Mouse (Mus musculus) lung, postnatal 0 days (tissue): ENCODE data around the gene Arhgap10. TPM values are rescaled to one million over a fixed set of nuclear protein-coding genes. Genes with fewer than 3 reads are reported as not detected.
A peak's percentile ranks its signal among the peaks of the same experiment; 100 is the strongest.

Source experiments
- ATAC-seq: fragments of 200-750 bp; cut with Nextera tagmentation; 2 replicates; pipeline ENCODE4 v1.8.0; 2017; ENCODE audit warnings: moderate library complexity
- DNase-seq: peaks from one replicate; pipeline ENCODE4 v3.0.0-alpha.2; 2016; ENCODE audit warnings: low spot score
- H3K27ac ChIP-seq: fragments of 300-500 bp; sonication (generic); 2 replicates; pipeline ENCODE4 v1.5.1; 2014; ENCODE audit warnings: antibody characterized with exemption, mild to moderate bottlenecking, low read length, mixed read lengths
- H3K27me3 ChIP-seq: fragments of 300-500 bp; sonication (generic); replicated peaks from 2 replicates; pipeline ENCODE4 v1.6.1; 2014; ENCODE audit warnings: low read length, mixed read lengths; ENCODE audit not compliant: insufficient read depth
- H3K36me3 ChIP-seq: fragments of 300-500 bp; sonication (generic); 2 replicates; pipeline ENCODE4 v1.6.1; 2014; ENCODE audit warnings: low read length, mixed read lengths; ENCODE audit not compliant: insufficient read depth
- H3K4me1 ChIP-seq: fragments of 300-500 bp; sonication (generic); 2 replicates; pipeline ENCODE4 v1.6.1; 2014; ENCODE audit warnings: antibody characterized with exemption, low read depth, low read length, mixed read lengths; ENCODE audit not compliant: insufficient read depth
- H3K4me2 ChIP-seq: fragments of 300-500 bp; sonication (generic); replicated peaks from 2 replicates; pipeline ENCODE4 v1.6.1; 2014; ENCODE audit warnings: low read depth, mild to moderate bottlenecking, low read length, moderate library complexity, mixed read lengths
- H3K4me3 ChIP-seq: fragments of 300-500 bp; sonication (generic); 2 replicates; pipeline ENCODE4 v1.5.1; 2014; ENCODE audit warnings: low read depth, low read length
- H3K9ac ChIP-seq: fragments of 300-500 bp; sonication (generic); replicated peaks from 2 replicates; pipeline ENCODE4 v1.6.1; 2014; ENCODE audit warnings: low read depth, mild to moderate bottlenecking
- H3K9me3 ChIP-seq: fragments of 300-500 bp; sonication (generic); 2 replicates; pipeline ENCODE4 v1.6.1; 2016; ENCODE audit warnings: low read length, mixed read lengths
- CTCF ChIP-seq: IDR thresholded peaks from 2 replicates; pipeline ENCODE4 v1.5.1; 2016; ENCODE audit warnings: antibody characterized with exemption, mild to moderate bottlenecking
- EP300 ChIP-seq: IDR thresholded peaks from 2 replicates; pipeline ENCODE4 v1.6.1; 2016; ENCODE audit warnings: antibody characterized with exemption, mild to moderate bottlenecking, control low read depth
- WGBS: fragments of 180-500 bp; shearing (Covaris S2); extraction: QIAGEN DNeasy Blood & Tissue Kit; methylation state at CpG from one replicate; pipeline ENCODE4 v1.1.7; 2014; 5-methylcytosine and 5-hydroxymethylcytosine counted together
- polyA plus RNA-seq: library from polyadenylated mRNA; unstranded; fragments of >200 nt; fragmentation: Nextera tagmentation; extraction: Ambion mirVana; gene quantifications from 2 replicates; pipeline ENCODE4 v1.2.1, GENCODE M21; 2015

Arhgap10 gene
- polyA plus RNA-seq, 1 experiment from 2014 or later: 15.9 TPM

DNA sequence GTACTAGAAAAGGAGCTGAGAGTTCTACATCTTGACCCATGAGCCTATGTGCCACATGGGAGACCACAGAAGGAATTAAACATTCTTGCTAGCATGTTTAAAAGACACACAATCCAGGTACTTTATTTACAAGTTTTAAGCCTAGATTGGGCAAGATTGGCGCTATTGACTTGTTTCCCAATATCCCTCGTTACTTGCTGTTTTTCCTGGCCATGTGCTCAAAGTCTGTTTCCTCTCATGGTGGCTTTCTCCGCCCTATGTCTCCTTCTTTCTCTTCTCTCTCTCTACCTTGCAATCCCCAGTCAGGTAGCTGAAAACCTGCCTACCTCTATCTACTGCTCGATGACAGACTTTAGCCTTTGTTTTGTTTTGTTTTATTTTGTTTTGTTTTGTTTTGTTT is 27.9 kb upstream of the Arhgap10 start:
- DNase-seq (no peak), ATAC-seq (no peak)
- H3K27ac ChIP-seq: no peak overlapping the region
- H3K4me3 ChIP-seq: no peak overlapping the region
- H3K27me3 ChIP-seq: no peaks in the 10 kb centered on the region
- TF ChIP-seq CTCF: no peak
- TF ChIP-seq EP300: no peak
- 74% methylated on average over 4 of the region's 4 CpGs for WGBS
- no peak overlapping the region for H3K9ac ChIP-seq
- no peaks in the 10 kb centered on the region for H3K9me3 ChIP-seq
- no peaks in the 10 kb centered on the region for H3K36me3 ChIP-seq
- no peak overlapping the region for H3K4me2 ChIP-seq
- no peaks in the 10 kb centered on the region for H3K4me1 ChIP-seq

DNA sequence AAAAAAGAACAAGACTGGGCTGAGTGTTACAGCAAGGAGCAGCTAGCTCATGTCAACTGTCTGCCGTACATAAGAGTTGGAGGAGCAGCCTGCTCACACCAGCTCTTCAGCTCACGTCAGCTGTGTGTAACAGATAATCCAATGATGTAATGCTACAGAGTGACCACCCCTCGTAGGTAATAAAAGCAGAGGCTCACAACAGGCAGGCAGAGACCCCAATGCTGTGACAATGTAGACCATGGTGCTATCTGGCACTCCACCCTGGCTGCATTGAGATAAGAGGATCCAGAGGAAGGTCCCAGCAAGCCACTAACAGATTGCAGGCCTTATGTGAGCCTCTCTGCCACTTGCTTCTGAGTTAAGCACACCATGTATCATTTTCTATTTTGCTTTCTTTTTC is 26.7 kb upstream of the Arhgap10 start:
- no peak overlapping the region for H3K4me3 ChIP-seq
- no peaks in the 10 kb centered on the region for H3K4me1 ChIP-seq
- no peak overlapping the region for H3K27ac ChIP-seq
- WGBS: 46% methylated on average over 3 of the region's 3 CpGs
- H3K36me3 ChIP-seq: no peaks in the 10 kb centered on the region
- DNase-seq (no peak), ATAC-seq (no peak)
- no peaks in the 10 kb centered on the region for H3K9me3 ChIP-seq
- H3K4me2 ChIP-seq: no peak overlapping the region
- H3K27me3 ChIP-seq: no peaks in the 10 kb centered on the region
- TF ChIP-seq CTCF (no peak), EP300 (no peak)
- H3K9ac ChIP-seq: no peak overlapping the region

DNA sequence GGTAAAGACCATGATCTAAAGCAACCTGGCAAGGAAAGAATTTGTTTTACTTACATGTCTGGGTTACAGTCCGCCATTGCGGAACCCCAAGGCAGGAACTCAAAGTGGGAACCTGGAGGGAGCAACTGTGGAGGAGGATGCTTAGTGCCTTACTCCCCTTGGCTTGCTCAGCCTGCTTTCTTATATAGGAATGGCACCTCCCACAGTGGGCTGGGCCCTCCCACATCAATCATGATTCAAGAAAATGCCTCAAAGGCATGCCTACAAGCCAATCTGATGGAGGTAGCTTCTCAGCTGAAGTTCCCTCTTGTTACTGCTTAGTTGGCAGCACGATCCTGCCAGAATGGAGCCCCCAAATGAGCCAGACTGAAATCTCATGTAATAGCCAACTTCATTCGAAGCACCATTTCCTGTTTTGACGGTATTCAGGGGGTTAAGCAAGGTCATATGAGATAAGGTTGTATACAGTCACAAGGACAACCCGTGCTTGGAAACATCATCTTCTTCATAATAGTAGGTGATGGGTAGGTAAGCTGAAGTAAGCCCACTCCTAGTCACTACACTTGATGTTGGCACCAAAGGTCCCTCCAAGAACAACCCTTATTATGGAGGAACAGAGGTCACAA is 25.5 kb upstream of the Arhgap10 start:
- DNase-seq (no peak), ATAC-seq (no peak)
- Histone ChIP-seq H3K4me1 (no peaks in the 10 kb centered on the region), H3K9me3 (no peaks in the 10 kb centered on the region), H3K4me3 (no peak overlapping the region), H3K27me3 (no peaks in the 10 kb centered on the region), H3K9ac (no peak overlapping the region), H3K36me3 (no peaks in the 10 kb centered on the region), H3K4me2 (no peak overlapping the region), H3K27ac (no peak overlapping the region)
- TF ChIP-seq CTCF: no peak
- TF ChIP-seq EP300: no peak
- WGBS: 69% methylated on average over 6 of the region's 6 CpGs

DNA sequence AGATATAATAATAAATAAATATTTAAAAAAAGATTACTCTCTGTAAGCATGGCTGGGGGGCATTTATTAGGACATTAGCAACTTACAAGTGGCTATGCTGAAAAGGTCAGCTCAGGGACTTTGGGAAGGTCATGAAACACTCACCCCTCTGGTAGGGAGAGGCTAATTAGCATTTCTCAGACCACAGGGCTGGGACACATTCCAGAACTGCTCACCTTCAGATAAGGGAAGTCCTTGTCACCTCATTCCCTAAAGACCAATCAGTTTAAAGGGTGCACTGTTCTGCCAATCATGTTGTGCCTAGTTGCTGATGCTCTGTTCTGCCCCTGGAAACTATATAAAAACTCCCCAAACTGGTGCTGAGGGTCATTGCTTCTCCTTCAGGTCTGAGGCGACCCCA is 20.5 kb upstream of the Arhgap10 start:
- WGBS: 87% methylated on average over 1 of the region's 1 CpGs
- DNase-seq (no peak), ATAC-seq (no peak)
- H3K4me3 ChIP-seq: no peak overlapping the region
- no peaks in the 10 kb centered on the region for H3K4me1 ChIP-seq
- no peak overlapping the region for H3K9ac ChIP-seq
- H3K4me2 ChIP-seq: no peak overlapping the region
- no peaks in the 10 kb centered on the region for H3K27me3 ChIP-seq
- H3K9me3 ChIP-seq: no peaks in the 10 kb centered on the region
- H3K36me3 ChIP-seq: no peaks in the 10 kb centered on the region
- TF ChIP-seq EP300 (no peak), CTCF (no peak)
- no peak overlapping the region for H3K27ac ChIP-seq

DNA sequence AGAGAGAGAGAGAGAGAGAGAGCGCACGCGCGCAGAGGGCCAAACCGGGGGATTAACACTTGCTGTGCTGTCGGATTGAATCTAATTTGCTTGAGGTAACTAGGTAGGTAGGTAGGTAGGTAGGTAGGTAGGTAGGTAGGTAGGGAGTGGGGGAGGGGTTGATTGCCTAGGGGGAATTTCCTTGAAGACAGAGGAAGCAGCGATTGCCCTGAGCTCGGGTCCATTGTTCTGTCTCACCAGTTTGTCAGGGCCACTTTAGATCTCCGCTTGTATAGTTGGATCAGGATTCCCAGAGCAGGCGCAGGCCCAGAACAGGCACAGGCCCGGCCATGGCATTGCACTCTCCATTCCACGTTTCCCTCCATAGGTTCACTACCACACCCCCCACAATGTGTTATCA is 19.1 kb upstream of the Arhgap10 start:
- DNase-seq (no peak), ATAC-seq (no peak)
- WGBS: 84% methylated on average over 12 of the region's 12 CpGs
- no peak overlapping the region for H3K9ac ChIP-seq
- H3K36me3 ChIP-seq: no peaks in the 10 kb centered on the region
- H3K27ac ChIP-seq: no peak overlapping the region
- no peaks in the 10 kb centered on the region for H3K27me3 ChIP-seq
- no peaks in the 10 kb centered on the region for H3K4me1 ChIP-seq
- H3K9me3 ChIP-seq: no peaks in the 10 kb centered on the region
- TF ChIP-seq CTCF (no peak), EP300 (no peak)
- H3K4me3 ChIP-seq: no peak overlapping the region
- no peak overlapping the region for H3K4me2 ChIP-seq

DNA sequence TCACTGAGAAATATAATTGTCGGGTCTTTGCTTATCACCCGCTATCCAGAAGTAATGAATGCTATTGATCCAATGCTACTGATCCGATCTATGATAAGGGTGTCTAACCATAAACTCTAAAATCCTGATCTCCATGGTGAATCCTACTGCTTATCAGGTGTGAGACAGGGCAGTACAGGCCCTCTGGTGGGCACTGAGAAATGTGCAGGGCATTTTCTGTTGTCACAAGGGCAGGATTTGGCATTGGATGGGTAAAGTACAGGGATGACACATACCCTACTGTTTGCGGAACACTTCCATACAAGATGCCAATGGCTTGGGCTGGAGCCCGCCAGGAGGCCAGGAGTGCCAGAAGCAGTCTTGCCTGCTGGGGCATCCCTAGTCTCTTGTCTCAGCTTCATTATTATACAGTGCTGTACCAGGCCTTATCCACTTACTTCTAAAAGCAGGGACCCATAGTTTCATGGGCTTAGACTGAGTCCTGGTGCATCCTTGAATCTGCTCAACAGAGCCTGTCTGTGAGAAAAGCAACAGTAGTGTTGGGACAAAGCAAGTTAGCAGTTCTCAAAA is 17.4 kb upstream of the Arhgap10 start:
- H3K4me3 ChIP-seq: no peak overlapping the region
- H3K36me3 ChIP-seq: no peaks in the 10 kb centered on the region
- no peaks in the 10 kb centered on the region for H3K27me3 ChIP-seq
- ATAC-seq: peak; percentile 35
- no peak overlapping the region for H3K27ac ChIP-seq
- no peak for TF ChIP-seq EP300
- TF ChIP-seq CTCF: peak; percentile 86
- H3K4me2 ChIP-seq: no peak overlapping the region
- no peak overlapping the region for H3K9ac ChIP-seq
- no peaks in the 10 kb centered on the region for H3K4me1 ChIP-seq
- DNase-seq: peak; percentile 52
- no peaks in the 10 kb centered on the region for H3K9me3 ChIP-seq
- 74% methylated on average over 5 of the region's 5 CpGs for WGBS
